Mouse (Mus musculus) regulatory T cell (primary cell): ENCODE results near the gene Adam1a.

Experiments used
- in situ Hi-C: fragments of 300-600 bp; cut with MboI, MseI; formaldehyde crosslinking; loops from one replicate; pipeline ENCODE4 v1.15.1; 2025; ENCODE audit warnings: high pct_unique_total_duplicates

Adam1a gene

GRCm38 (mm10) chr5:121500719-121501118 is 44.6 kb downstream of the Adam1a start:
- in situ Hi-C loops = no loop called here

GRCm38 (mm10) chr5:121493305-121493704 is 52.0 kb downstream of the Adam1a start:
- in situ Hi-C loops = no loop called here

- in situ Hi-C loops = no loop called here
Observed at GRCm38 (mm10) chr5:121484801-121485200, 60.5 kb downstream of the Adam1a start.

GRCm38 (mm10) chr5:121477680-121478079 is 67.6 kb downstream of the Adam1a start:
- in situ Hi-C loops = no loop called here

- in situ Hi-C loops = no loop called here
Observed at GRCm38 (mm10) chr5:121476040-121476439, 69.2 kb downstream of the Adam1a start.

GRCm38 (mm10) chr5:121474610-121475009 is 70.7 kb downstream of the Adam1a start:
- in situ Hi-C loops = no loop called here

GRCm38 (mm10) chr5:121472411-121472810 is 72.9 kb downstream of the Adam1a start:
- in situ Hi-C loops = no loop called here

- in situ Hi-C loops = no loop called here
Observed at GRCm38 (mm10) chr5:121469566-121469965, 75.7 kb downstream of the Adam1a start.
